Mouse (Mus musculus) hindbrain, embryonic 14.5 days (tissue): ENCODE data around the gene Tap2. TPM values are rescaled to one million over a fixed set of nuclear protein-coding genes. Genes with fewer than 3 reads are reported as not detected.
"Not testable (repeated sequence)": the region's sequence is repeated elsewhere in the genome, so short reads cannot be mapped to it uniquely, and the experiment has no call there.

Source experiments
- ATAC-seq: fragments of 200-750 bp; cut with Nextera tagmentation; 2 replicates; pipeline ENCODE4 v1.8.0; 2017; ENCODE audit warnings: moderate number of reproducible peaks, mild to moderate bottlenecking, moderate TSS enrichment, moderate library complexity; ENCODE audit not compliant: low FRiP score
- DNase-seq: peaks from one replicate; pipeline ENCODE4 v3.0.0-alpha.2; 2015; ENCODE audit warnings: low spot score
- H3K27ac ChIP-seq: fragments of 300-500 bp; sonication (generic); 2 replicates; pipeline ENCODE4 v1.5.1; 2014; ENCODE audit warnings: mild to moderate bottlenecking, moderate library complexity
- H3K27me3 ChIP-seq: fragments of 300-500 bp; sonication (generic); 2 replicates; pipeline ENCODE4 v1.6.1; 2014; ENCODE audit warnings: mild to moderate bottlenecking, low read length, mixed read lengths; ENCODE audit not compliant: control insufficient read depth, insufficient read depth
- H3K36me3 ChIP-seq: fragments of 300-500 bp; sonication (generic); replicated peaks from 2 replicates; pipeline ENCODE4 v1.6.1; 2014; ENCODE audit not compliant: control insufficient read depth, insufficient read depth
- H3K4me1 ChIP-seq: fragments of 300-500 bp; sonication (generic); replicated peaks from 2 replicates; pipeline ENCODE4 v1.6.1; 2014; ENCODE audit warnings: antibody characterized with exemption, low read length, mixed read lengths; ENCODE audit not compliant: control insufficient read depth, insufficient read depth
- H3K4me2 ChIP-seq: fragments of 300-500 bp; sonication (generic); replicated peaks from 2 replicates; pipeline ENCODE4 v1.6.1; 2014; ENCODE audit warnings: mild to moderate bottlenecking, moderate library complexity
- H3K4me3 ChIP-seq: fragments of 300-500 bp; sonication (generic); replicated peaks from 2 replicates; pipeline ENCODE4 v1.5.1; 2014; ENCODE audit warnings: mild to moderate bottlenecking, low read length
- H3K9ac ChIP-seq: fragments of 300-500 bp; sonication (generic); 2 replicates; pipeline ENCODE4 v1.6.1; 2014
- H3K9me3 ChIP-seq: fragments of 300-500 bp; sonication (generic); 2 replicates; pipeline ENCODE4 v1.6.1; 2016; ENCODE audit warnings: low read length; ENCODE audit not compliant: control insufficient read depth
- WGBS: fragments of 180-500 bp; shearing (Covaris S2); extraction: QIAGEN DNeasy Blood & Tissue Kit; methylation state at CpG from one replicate; pipeline ENCODE4 v1.1.7; 2014; 5-methylcytosine and 5-hydroxymethylcytosine counted together
- polyA plus RNA-seq: library from polyadenylated mRNA; unstranded; fragments of >200 nt; fragmentation: Nextera tagmentation; extraction: Ambion mirVana; gene quantifications from 2 replicates; pipeline ENCODE4 v1.2.1, GENCODE M21; 2014

Tap2 gene
- polyA plus RNA-seq, 1 experiment from 2014 or later: 1.6 TPM

DNA sequence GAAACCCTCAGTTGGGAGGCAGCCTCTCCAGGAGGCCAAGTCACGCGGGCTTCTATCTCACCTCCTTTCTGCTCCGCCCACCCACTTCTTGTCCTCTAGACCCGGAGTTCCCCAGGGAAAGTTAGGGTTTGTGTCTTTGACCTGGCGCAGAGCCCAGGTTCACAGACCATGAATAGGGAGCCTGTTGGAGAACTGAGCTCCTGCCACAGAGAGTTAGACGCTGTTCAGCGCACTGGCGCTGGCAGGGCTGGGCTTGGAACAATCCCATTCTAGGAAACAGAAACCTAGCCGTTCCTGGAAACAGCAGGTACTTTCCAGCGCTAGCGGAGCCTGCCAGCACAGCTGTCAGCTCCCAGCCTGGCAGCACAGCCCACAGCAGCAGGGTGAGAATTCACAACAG, 15.3 kb downstream of the Tap2 start:
- H3K27me3 ChIP-seq: peaks cover 22% of the 10 kb centered on the region
- H3K9me3 ChIP-seq: no peaks in the 10 kb centered on the region
- DNase-seq: no peak
- WGBS: 76% methylated on average over 11 of the region's 11 CpGs
- H3K4me1 ChIP-seq: no peaks in the 10 kb centered on the region
- H3K27ac ChIP-seq: no peak overlapping the region
- H3K36me3 ChIP-seq: no peaks in the 10 kb centered on the region
- ATAC-seq: no peak
- no peak overlapping the region for H3K4me2 ChIP-seq
- no peak overlapping the region for H3K9ac ChIP-seq
- no peak overlapping the region for H3K4me3 ChIP-seq

DNA sequence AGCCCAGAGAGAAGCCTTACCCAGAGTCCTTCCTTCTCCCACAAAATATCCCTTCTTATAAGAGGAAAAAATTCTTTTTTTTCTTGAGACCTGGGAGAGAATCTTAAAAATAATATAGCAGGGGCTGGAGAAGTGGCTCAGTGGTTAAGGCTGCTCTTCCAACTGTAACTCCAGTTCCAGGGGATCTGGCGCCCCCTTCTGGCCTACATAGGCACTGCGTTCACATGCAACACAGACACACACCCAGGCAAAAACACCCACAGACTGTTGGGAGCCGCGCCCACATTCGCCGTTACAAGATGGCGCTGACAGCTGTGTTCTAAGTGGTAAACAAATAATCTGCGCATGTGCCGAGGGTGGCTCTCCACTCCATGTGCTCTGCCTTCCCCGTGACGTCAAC, 15.8 kb downstream of the Tap2 start:
- H3K9me3 ChIP-seq, H3K4me3 ChIP-seq, H3K36me3 ChIP-seq, ATAC-seq, H3K27ac ChIP-seq, DNase-seq, H3K4me1 ChIP-seq, H3K4me2 ChIP-seq, H3K9ac ChIP-seq: not testable (repeated sequence)
- WGBS: 89% methylated on average over 8 of the region's 11 CpGs
- peaks cover 18% of the 10 kb centered on the region; the same call in 1 of the 2 replicates for H3K27me3 ChIP-seq

DNA sequence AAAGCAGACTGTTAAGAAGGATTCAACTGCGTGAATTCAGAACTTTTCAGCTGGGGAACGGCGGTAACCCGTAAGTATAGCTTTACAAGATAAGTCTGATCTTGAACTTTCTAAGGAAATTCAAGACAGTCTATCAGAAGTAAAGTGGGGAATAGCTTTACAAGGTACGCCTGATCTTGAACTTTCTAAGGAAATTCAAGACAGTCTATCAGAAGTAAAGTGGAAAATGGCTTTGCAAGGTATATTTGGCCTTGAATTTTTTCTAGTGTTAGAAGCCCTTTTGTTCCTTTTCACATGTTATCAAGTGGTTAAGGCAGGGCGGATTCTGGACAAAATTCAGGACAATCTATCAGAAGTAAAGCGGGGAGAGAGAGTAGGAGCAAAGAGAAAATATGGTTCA, 16.5 kb downstream of the Tap2 start:
- WGBS: 99% methylated on average over 3 of the region's 7 CpGs
- not testable (repeated sequence) for H3K4me3 ChIP-seq, H3K27ac ChIP-seq, H3K4me2 ChIP-seq, DNase-seq, ATAC-seq, H3K4me1 ChIP-seq, H3K36me3 ChIP-seq, H3K9me3 ChIP-seq, H3K9ac ChIP-seq
- H3K27me3 ChIP-seq: peaks cover 11% of the 10 kb centered on the region; the same call in 1 of the 2 replicates

DNA sequence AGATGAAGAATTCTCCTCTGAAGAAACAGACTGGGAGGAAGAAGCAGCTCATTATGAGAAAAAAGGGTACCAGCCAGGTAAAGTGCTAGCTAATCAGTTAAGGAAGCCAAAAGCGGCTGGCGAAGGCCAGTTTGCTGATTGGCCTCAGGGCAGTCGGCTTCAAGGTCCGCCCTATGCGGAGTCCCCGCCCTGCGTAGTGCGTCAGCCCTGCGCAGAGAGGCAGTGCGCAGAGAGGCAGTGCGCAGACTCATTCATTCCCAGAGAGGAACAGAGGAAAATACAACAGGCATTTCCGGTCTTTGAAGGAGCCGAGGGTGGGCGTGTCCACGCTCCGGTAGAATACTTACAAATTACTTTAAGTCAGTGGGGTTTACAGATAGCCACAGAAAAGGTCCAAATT, 17.1 kb downstream of the Tap2 start:
- not testable (repeated sequence) for H3K27me3 ChIP-seq, H3K27ac ChIP-seq, H3K4me3 ChIP-seq, DNase-seq, H3K4me2 ChIP-seq, H3K36me3 ChIP-seq, H3K9ac ChIP-seq, ATAC-seq, H3K9me3 ChIP-seq, H3K4me1 ChIP-seq
- WGBS: 95% methylated on average over 3 of the region's 16 CpGs

DNA sequence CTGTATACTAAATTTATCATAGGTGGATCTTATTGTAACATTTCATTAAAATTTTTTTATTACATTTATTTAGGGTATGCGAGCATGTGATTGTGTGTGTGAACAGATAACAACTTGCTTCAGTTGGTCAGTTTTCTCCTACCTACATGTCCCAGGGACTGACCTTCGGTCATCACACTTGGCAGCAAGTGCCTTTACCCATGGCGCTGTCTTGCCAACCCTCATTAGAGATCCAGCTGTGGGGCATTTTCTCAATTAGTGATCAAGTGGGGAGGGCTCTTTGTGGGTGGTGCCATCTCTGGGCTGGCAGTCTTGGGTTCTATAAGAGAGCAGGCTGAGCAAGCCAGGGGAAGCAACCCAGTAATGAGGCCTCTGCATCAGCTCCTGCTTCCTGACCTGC, 21.5 kb downstream of the Tap2 start:
- DNase-seq (no peak), ATAC-seq (no peak)
- WGBS: 96% methylated on average over 3 of the region's 3 CpGs
- Histone ChIP-seq H3K4me3 (no peak overlapping the region), H3K27me3 (no peaks in the 10 kb centered on the region), H3K36me3 (no peaks in the 10 kb centered on the region), H3K4me2 (no peak overlapping the region), H3K9me3 (0 out of 2 replicates have a peak, but pooled peaks cover 5% of the 10 kb centered on the region), H3K4me1 (no peaks in the 10 kb centered on the region), H3K27ac (no peak overlapping the region), H3K9ac (no peak overlapping the region)

DNA sequence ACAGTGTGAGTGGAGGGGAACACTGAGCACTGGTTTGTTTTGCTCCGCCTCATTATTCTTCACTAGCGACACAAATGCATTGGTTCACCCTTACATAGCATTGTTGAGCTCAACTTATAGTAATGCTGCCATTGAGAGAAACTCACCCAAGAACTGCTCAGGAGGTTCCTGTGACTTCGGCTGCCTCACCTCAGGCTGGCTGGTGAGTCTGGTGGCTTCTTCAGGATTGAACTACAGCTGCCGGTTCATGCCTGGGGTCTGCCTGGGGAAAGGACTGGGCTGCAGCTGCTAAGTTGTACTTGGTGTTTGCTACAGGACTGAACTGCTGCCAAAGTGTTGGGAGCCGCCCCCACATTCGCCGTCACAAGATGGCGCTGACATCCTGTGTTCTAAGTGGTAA, 22.1 kb downstream of the Tap2 start:
- no peak overlapping the region for H3K4me3 ChIP-seq
- no peaks in the 10 kb centered on the region for H3K4me1 ChIP-seq
- no peak for DNase-seq
- 0 out of 2 replicates have a peak, but pooled peaks cover 5% of the 10 kb centered on the region for H3K9me3 ChIP-seq
- H3K9ac ChIP-seq: no peak overlapping the region
- H3K27me3 ChIP-seq: no peaks in the 10 kb centered on the region
- ATAC-seq: no peak
- H3K27ac ChIP-seq: no peak overlapping the region
- 94% methylated on average over 8 of the region's 8 CpGs for WGBS
- no peak overlapping the region for H3K4me2 ChIP-seq
- no peaks in the 10 kb centered on the region for H3K36me3 ChIP-seq

DNA sequence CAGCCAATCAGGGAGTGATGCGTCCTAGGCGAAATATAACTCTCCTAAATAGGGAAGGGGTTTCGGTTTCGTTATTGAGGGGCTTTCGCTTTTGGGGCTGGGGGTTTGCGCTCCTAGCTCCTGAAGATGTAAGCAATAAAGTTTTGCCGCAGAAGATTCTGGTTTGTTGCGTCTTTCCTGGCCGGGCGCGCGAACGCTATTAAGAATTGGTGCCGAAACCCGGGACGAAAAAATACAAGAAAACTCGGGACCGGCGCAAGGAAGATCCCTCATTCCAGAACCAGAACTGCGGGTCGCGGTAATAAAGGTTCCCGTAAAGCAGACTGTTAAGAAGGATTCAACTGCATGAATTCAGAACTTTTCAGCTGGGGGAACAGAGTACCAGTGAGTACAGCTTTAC, 22.6 kb downstream of the Tap2 start:
- H3K4me3 ChIP-seq, H3K27ac ChIP-seq, H3K4me2 ChIP-seq, H3K9me3 ChIP-seq, H3K4me1 ChIP-seq, H3K36me3 ChIP-seq, H3K9ac ChIP-seq, ATAC-seq, H3K27me3 ChIP-seq, DNase-seq: not testable (repeated sequence)
- WGBS: 96% methylated on average over 13 of the region's 23 CpGs

DNA sequence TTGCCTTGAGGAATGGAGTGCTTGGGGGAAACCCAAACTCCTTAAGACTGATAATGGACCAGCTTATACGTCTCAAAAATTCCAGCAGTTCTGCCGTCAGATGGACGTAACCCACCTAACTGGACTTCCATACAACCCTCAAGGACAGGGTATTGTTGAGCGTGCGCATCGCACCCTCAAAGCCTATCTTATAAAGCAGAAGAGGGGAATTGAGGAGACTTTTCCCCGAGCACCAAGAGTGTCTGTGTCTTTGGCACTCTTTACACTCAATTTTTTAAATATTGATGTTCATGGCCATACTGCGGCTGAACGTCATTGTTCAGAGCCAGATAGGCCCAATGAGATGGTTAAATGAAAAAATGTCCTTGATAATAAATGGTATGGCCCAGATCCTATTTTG, 27.6 kb downstream of the Tap2 start:
- not testable (repeated sequence) for H3K36me3 ChIP-seq, DNase-seq, H3K4me3 ChIP-seq, H3K4me1 ChIP-seq, H3K9me3 ChIP-seq, H3K4me2 ChIP-seq, H3K27ac ChIP-seq, ATAC-seq, H3K27me3 ChIP-seq, H3K9ac ChIP-seq
- 95% methylated on average over 2 of the region's 9 CpGs for WGBS

DNA sequence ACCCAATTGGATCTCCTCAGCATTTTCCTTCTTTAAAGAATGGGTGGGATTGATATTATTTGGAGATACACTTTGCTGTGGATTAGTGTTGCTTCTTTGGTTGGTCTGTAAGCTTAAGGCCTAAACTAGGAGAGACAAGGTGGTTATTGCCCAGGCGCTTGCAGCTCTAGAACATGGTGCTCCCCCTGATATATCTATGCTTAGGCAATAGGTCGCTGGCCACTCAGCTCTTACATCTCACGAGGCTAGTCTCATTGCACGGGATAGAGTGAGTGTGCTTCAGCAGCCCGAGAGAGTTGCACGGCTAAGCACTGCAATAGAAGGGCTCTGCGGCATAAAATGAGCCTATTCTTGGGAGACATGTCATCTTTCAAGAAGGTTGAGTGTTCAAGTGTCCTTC, 28.7 kb downstream of the Tap2 start:
- not testable (repeated sequence) for H3K4me2 ChIP-seq, H3K9me3 ChIP-seq, H3K27me3 ChIP-seq, H3K9ac ChIP-seq, H3K36me3 ChIP-seq, ATAC-seq, DNase-seq, H3K4me3 ChIP-seq, H3K27ac ChIP-seq, H3K4me1 ChIP-seq
- WGBS: 95% methylated on average over 4 of the region's 7 CpGs

DNA sequence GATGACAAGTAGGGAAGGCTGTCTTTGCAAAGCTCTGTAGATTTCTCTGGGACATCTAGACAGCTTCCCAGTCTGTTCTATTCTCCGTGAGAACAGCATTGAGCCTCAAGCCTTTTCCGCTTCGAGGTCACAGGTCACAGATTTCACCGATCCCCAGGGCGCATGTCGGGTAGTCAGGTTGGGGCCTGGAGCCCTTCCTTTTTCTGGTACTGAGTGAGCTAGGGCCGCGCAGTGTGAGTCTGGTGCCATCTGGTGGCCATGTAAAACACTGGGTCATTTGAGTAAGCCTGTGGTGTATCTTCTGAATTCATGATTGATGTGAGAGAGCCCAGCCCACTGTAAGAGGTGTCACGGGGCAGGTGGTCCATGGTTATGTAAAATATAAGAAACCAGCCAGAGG, 31.6 kb downstream of the Tap2 start:
- ATAC-seq: no peak
- no peak overlapping the region for H3K9ac ChIP-seq
- H3K4me1 ChIP-seq: no peaks in the 10 kb centered on the region
- DNase-seq: peak; percentile 66
- no peaks in the 10 kb centered on the region for H3K9me3 ChIP-seq
- no peaks in the 10 kb centered on the region for H3K36me3 ChIP-seq
- no peak overlapping the region for H3K4me2 ChIP-seq
- H3K27me3 ChIP-seq: no peaks in the 10 kb centered on the region
- 50% methylated on average over 9 of the region's 9 CpGs for WGBS
- H3K4me3 ChIP-seq: no peak overlapping the region
- no peak overlapping the region for H3K27ac ChIP-seq
